Mouse (Mus musculus) stomach, embryonic 16.5 days (tissue): ENCODE data around the gene Ror2. TPM values are rescaled to one million over a fixed set of nuclear protein-coding genes. Genes with fewer than 3 reads are reported as not detected.
A peak's percentile ranks its signal among the peaks of the same experiment; 100 is the strongest.

ENCODE experiments used
- ATAC-seq: fragments of 200-750 bp; cut with Nextera tagmentation; 2 replicates; pipeline ENCODE4 v1.8.0; 2017; ENCODE audit warnings: moderate number of reproducible peaks, moderate TSS enrichment; ENCODE audit not compliant: insufficient read depth, low FRiP score
- H3K27ac ChIP-seq: fragments of 300-500 bp; sonication (generic); 2 replicates; pipeline ENCODE4 v1.5.1; 2014; ENCODE audit warnings: low read length
- H3K27me3 ChIP-seq: fragments of 300-500 bp; sonication (generic); 2 replicates; pipeline ENCODE4 v1.6.1; 2014; ENCODE audit warnings: low read length, control low read depth, mixed read lengths; ENCODE audit not compliant: control insufficient read depth, insufficient read depth
- H3K36me3 ChIP-seq: fragments of 300-500 bp; sonication (generic); 2 replicates; pipeline ENCODE4 v1.6.1; 2014; ENCODE audit warnings: low read length; ENCODE audit not compliant: control insufficient read depth, insufficient read depth
- H3K4me1 ChIP-seq: fragments of 300-500 bp; sonication (generic); 2 replicates; pipeline ENCODE4 v1.6.1; 2014; ENCODE audit warnings: low read length, control low read depth, mixed read lengths; ENCODE audit not compliant: control insufficient read depth, insufficient read depth
- H3K4me2 ChIP-seq: fragments of 300-500 bp; sonication (generic); 2 replicates; pipeline ENCODE4 v1.6.1; 2014; ENCODE audit warnings: low read depth, low read length, mixed read lengths
- H3K4me3 ChIP-seq: fragments of 300-500 bp; sonication (generic); replicated peaks from 2 replicates; pipeline ENCODE4 v1.5.1; 2014; ENCODE audit warnings: mild to moderate bottlenecking, low read length
- H3K9ac ChIP-seq: fragments of 300-500 bp; sonication (generic); 2 replicates; pipeline ENCODE4 v1.6.1; 2014; ENCODE audit warnings: low read length
- H3K9me3 ChIP-seq: fragments of 300-500 bp; sonication (generic); replicated peaks from 2 replicates; pipeline ENCODE4 v1.6.1; 2016; ENCODE audit warnings: low read length, control low read depth; ENCODE audit not compliant: control insufficient read depth
- WGBS: fragments of 180-500 bp; shearing (Covaris S2); extraction: QIAGEN DNeasy Blood & Tissue Kit; methylation state at CpG from one replicate; pipeline ENCODE4 v1.1.7; 2014; 5-methylcytosine and 5-hydroxymethylcytosine counted together
- polyA plus RNA-seq: library from polyadenylated mRNA; unstranded; fragments of >200 nt; fragmentation: Nextera tagmentation; extraction: Ambion mirVana; gene quantifications from 2 replicates; pipeline ENCODE4 v1.2.1, GENCODE M21; 2015

Gene Ror2
- polyA plus RNA-seq, 1 experiment from 2014 or later, result 13.5 TPM

GRCm38 (mm10) chr13:53077732-53078345 lies 208.1 kb downstream of the Ror2 start:
- Histone ChIP-seq H3K9me3 (no peaks in the 10 kb centered on the region), H3K27me3 (no peaks in the 10 kb centered on the region), H3K36me3 (no peaks in the 10 kb centered on the region), H3K4me2 (no peak overlapping the region), H3K4me1 (no peaks in the 10 kb centered on the region), H3K9ac (no peak overlapping the region), H3K4me3 (no peak overlapping the region), H3K27ac (no peak overlapping the region)
- WGBS, result 85% methylated on average over 15 of the region's 15 CpGs
- ATAC-seq, result no peak

GRCm38 (mm10) chr13:53075006-53075405 lies 210.9 kb downstream of the Ror2 start:
- Histone ChIP-seq H3K27ac (no peak overlapping the region), H3K36me3 (no peaks in the 10 kb centered on the region), H3K27me3 (no peaks in the 10 kb centered on the region), H3K4me2 (no peak overlapping the region), H3K4me3 (no peak overlapping the region), H3K4me1 (no peaks in the 10 kb centered on the region), H3K9me3 (no peaks in the 10 kb centered on the region), H3K9ac (no peak overlapping the region)
- whole genome bisulfite sequencing, result 61% methylated on average over 5 of the region's 5 CpGs
- no peak for ATAC-seq

GRCm38 (mm10) chr13:53069076-53069690 lies 216.7 kb downstream of the Ror2 start:
- WGBS, result 55% methylated on average over 22 of the region's 22 CpGs
- H3K9me3 ChIP-seq, result no peaks in the 10 kb centered on the region
- H3K9ac ChIP-seq, result peak overlapping the region; percentile 16; the same call in 1 of the 2 replicates
- no peak overlapping the region for H3K4me3 ChIP-seq
- H3K4me1 ChIP-seq, result peaks cover 7% of the 10 kb centered on the region; the same call in 1 of the 2 replicates
- no peak overlapping the region for H3K4me2 ChIP-seq
- H3K27ac ChIP-seq, result no peak overlapping the region
- H3K27me3 ChIP-seq, result no peaks in the 10 kb centered on the region
- no peaks in the 10 kb centered on the region for H3K36me3 ChIP-seq
- ATAC-seq, result peak; percentile 40; the same call in 1 of the 2 replicates

- Histone ChIP-seq H3K9ac (no peak overlapping the region), H3K4me2 (no peak overlapping the region), H3K36me3 (no peaks in the 10 kb centered on the region), H3K4me3 (no peak overlapping the region), H3K27me3 (no peaks in the 10 kb centered on the region), H3K9me3 (no peaks in the 10 kb centered on the region), H3K27ac (no peak overlapping the region), H3K4me1 (peaks cover 7% of the 10 kb centered on the region; the same call in 1 of the 2 replicates)
- no peak for ATAC-seq
- WGBS, result 70% methylated on average over 8 of the region's 8 CpGs
Measured at GRCm38 (mm10) chr13:53068461-53068860, 217.5 kb downstream of the Ror2 start.

- WGBS, result 73% methylated on average over 11 of the region's 11 CpGs
- Histone ChIP-seq H3K4me1 (peaks cover 7% of the 10 kb centered on the region; the same call in 1 of the 2 replicates), H3K9ac (no peak overlapping the region), H3K9me3 (no peaks in the 10 kb centered on the region), H3K27me3 (no peaks in the 10 kb centered on the region), H3K4me2 (no peak overlapping the region), H3K4me3 (no peak overlapping the region), H3K36me3 (no peaks in the 10 kb centered on the region), H3K27ac (no peak overlapping the region)
- no peak for ATAC-seq
Measured at GRCm38 (mm10) chr13:53067949-53068348, 218.0 kb downstream of the Ror2 start.

GRCm38 (mm10) chr13:53065122-53065521 lies 220.8 kb downstream of the Ror2 start:
- Histone ChIP-seq H3K9ac (no peak overlapping the region), H3K4me1 (peaks cover 7% of the 10 kb centered on the region; the same call in 1 of the 2 replicates), H3K27ac (no peak overlapping the region), H3K36me3 (no peaks in the 10 kb centered on the region), H3K9me3 (no peaks in the 10 kb centered on the region), H3K4me3 (no peak overlapping the region), H3K27me3 (no peaks in the 10 kb centered on the region), H3K4me2 (no peak overlapping the region)
- WGBS, result 71% methylated on average over 11 of the region's 11 CpGs
- ATAC-seq, result no peak

GRCm38 (mm10) chr13:53064681-53065080 lies 221.2 kb downstream of the Ror2 start:
- 97% methylated on average over 1 of the region's 1 CpGs for WGBS
- Histone ChIP-seq H3K27ac (no peak overlapping the region), H3K9me3 (no peaks in the 10 kb centered on the region), H3K27me3 (no peaks in the 10 kb centered on the region), H3K9ac (no peak overlapping the region), H3K4me3 (no peak overlapping the region), H3K4me2 (no peak overlapping the region), H3K36me3 (no peaks in the 10 kb centered on the region), H3K4me1 (peaks cover 7% of the 10 kb centered on the region; the same call in 1 of the 2 replicates)
- no peak for ATAC-seq

Other genes starting within 250 kb of the Ror2 start
- gene Sptlc1, start 91.3 kb upstream of the Ror2 start, polyA plus RNA-seq, result 44.3 and 44.6 TPM in 2 replicates
- gene Msx2, start 186.9 kb upstream of the Ror2 start, polyA plus RNA-seq, result 1.6 and 2.2 TPM in 2 replicates